Mouse (Mus musculus) right cerebral cortex, postnatal 25 days (tissue): ENCODE measurements at regions not wholly inside any gene's neighbourhood (a gene's known extent, or its start where the extent isn't known, plus 50 kb on each side); places are given as distances from the start of the nearest gene placed in this dataset.
A peak's percentile ranks its signal among the peaks of the same experiment; 100 is the strongest.

Experiments used
- DNase-seq: peaks from one replicate; pipeline ENCODE4 v3.0.0; 2022

DNA sequence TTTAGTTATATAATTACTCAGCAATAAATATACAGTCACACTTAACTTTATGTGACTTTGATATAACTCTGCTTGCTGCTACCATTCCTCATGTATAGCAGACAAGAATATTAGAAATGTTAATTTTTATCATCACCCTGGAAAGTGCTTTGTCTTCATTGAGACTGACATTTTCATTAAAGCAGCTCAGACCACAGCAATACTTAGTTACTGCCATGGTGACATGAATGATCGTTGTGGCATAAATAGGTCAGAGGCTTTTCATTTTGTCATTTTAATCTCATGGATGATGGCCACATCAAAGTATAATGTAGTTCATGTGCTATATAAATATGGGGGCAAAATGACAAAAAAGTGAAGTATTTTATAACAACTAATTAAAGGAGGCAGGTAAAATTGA, 498.1 kb downstream of the Slc22a22 start:
- DNase-seq = no peak

DNA sequence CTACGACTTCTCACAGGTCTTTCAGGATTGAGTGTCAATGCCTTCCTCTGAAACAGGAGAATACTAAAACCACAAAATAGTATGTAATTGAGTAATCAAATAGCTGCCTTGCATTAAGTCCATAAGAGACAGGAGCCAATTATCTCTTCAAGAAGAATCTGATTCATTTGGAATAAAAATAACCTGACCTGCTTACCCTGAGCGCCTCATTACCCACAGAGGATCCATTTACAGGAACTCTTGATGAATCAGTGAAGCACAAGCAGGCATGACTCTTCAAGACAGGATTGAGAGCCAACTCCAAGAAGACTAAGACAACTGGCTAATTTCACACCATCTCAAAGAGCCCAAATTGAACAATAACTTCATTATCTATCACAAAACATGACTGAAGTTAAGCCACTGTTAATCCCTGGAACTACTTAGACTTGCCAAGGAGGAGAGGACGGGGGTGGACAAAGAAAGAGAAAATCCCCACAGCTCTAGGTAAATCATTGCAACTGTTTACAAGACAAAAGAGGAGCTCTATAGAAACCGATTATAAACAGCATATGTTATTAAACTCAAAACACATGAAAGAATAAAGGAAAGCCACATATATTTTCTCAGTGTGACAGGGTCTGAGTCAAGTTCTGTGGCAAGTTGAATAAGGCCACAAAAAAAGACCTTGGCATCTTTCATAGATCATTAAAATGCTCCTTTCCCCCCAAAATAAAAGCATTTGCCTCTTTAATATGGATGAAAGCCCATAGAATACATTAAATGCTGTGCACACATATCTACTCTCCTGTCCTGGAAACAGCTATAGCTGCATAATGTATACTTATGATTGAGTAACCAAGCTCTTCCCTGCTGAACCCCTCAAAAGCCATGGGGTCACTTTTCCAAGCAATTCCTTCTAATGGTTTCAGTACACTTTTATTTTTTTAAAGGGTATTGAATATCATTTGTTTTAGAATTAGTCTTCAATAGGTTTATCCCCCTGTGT, 501.7 kb downstream of the Slc22a22 start:
- no peak for DNase-seq

DNA sequence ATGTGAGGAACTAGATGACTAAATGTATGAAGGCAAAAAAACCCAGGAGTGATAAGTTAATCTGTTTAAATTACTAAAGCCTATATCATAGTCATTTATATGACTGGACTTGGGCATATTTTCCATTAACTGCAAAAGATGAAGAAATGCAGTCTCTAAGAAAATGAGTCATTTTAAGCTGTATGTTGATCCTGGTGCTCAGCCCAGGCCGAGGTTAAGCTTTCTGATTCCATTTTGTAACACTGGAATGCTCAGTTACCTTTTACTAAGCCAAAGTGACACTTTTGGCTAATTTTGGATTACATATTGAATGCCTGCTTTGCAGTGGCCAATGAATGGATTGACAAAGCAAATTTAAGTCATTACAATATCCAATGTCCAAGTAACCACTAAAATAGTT, 507.3 kb downstream of the Slc22a22 start:
- no peak for DNase-seq

DNA sequence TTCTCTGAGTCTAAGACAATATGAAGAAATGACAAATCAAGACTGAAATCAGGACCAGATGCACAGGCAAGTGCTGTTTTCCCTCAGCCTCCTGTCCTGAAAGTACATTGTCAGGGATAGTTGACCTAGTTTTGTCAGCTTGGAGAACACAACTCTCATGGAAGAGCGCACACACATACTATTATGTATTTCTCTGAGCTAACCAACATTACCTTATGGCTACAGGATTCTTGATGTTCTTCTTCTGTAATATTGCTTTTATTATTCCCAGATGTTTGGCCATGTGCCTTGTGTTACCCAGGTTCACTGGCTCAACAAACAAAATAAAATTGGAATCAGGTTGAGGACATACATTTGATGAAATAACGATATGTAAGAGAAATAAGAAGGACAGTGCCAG, 521.1 kb downstream of the Slc22a22 start:
- no peak for DNase-seq

DNA sequence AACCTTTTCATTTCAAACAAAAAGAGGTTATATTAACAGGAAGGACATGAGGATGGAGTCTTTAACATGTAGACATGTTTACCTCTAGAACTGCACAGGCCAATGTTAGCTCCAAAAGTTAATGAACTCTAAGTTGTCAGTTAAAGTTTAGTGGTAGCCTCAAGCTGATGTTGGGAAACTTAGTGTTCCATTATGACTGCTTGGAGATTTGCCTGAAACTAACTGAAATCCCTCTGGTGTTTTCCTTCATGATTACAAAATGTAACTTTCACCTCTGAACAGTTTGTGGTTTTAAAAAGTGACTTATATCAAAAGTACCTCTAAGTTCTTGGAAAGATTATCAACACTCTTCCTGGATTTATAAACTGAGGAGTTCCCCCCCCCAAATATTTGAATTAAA, 525.2 kb downstream of the Slc22a22 start:
- no peak for DNase-seq

DNA sequence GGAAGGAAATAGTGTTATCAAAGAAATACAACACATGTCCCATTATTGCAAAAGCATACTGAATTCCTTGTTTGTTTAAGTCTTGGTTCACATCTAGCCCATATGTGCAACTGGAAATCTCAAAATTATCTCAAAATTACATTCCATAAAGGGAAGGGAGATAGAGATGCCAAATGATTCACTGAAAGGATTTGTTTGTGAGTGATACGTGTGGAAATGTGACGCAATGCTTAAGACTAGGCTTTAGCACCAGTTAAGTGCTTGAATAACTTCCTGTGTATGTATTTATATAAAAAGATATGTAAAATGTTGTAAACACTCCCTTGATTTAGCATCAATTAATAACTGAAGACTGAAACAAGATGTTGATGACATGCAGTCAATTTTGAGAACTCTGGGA, 526.6 kb downstream of the Slc22a22 start:
- DNase-seq = no peak

DNA sequence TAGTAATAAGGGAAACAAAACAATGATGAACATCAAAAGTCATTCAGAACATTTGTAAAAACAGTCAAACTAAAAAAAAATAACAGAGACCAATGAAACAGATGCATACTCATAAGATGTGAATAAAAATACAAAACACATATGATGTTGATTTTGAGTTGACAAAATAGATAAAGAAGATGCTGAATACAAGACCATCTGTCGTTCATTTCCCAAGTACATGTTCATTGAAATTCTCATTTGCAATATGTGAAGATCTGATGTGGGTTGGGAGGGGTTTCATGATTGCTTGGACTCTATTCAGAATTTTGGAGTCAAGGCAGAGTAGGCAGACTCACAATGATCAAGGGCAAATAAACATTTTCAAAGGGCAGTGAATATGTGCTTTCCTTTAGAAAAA, 536.5 kb downstream of the Slc22a22 start:
- DNase-seq = no peak

DNA sequence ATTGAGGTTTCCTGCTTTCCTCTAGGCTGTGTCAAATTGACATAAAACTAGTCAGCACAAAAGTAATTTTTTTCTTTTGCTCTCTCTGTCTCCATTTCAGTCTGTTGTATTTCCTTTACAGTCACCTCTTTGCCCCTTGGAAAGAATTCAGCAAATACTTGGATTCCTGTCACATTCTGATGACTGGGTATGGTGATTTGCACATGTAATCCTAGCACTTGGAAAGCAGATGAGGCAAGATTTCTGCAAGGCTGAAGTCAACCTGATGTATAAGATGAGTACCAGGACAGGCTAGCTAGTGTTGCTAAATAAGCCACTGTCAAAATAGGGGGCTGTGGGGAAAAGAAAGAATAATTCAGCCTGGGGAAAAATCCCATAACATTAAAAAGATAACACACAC, 580.9 kb downstream of the Slc22a22 start:
- no peak for DNase-seq

DNA sequence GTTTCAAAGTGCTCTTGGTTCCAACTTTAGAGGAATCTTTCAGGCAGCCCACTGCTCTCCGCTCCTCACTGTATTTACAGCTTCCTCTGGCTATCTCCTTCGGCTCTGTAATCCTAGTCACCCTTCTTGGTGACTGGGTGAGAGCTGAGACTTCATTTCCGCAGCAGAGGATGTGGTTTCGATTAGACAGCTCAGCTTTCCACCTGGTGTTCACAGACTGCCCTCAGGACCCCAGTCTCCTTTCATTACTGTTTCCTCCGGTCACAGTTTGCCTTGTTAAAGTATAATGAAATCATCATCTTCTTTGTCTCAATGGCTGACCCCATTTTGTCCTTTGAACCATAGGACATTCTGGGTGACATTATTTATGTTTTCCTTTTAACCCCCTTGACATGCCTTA, 595.9 kb downstream of the Slc22a22 start:
- no peak for DNase-seq

DNA sequence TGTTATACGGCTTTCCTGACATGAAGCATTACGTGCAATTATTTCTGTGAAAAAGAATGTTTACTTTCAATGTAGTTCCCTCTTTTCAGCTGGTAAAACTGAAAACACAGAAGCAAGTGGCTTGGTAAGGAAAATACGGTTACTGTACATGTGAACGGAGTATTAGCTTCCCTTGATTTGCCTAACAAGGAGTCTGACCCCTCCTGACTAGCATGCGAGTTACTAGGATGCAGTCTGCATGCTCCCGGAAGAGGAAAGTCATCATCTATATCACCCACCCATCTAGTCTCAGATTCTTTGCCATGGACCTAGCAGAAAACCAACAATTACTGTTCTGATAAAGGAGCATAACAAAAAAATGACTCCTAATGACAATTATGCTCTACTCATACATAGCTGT, 611.5 kb downstream of the Slc22a22 start:
- DNase-seq = no peak

DNA sequence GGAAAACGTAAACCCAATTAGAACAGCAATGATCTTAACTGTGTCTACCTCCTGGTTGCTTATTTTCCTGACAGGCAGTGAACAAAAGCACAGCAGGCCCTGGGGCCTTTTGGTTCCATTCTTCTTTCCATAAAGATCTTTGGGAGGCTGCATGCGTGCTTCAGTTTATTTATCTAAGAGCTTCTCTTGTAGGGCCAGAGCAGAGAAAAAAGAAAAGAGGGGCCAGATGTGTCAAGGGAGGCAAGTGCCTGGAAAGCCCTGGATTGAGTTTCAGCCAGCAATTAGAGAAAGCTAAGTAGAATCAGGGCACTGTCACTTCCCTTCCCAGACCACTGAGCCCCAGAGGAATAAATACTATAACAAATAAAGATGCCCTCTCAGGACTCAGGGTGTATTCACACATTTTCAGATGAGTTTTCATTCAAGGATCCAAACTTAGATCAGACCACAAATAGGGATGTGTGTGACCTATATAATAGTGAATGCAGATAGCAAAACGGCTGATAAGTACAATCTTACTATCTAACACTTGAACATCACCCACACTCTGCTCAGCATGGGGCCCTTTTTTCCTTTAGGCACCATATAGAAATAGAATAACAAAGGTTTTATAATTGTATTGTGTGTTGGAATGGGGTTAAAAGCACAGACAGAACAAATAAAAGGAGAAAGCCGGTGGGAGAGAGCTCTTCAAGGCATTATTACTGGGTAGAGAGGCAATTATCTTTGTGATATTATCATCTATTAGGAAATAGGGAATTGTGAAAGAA, 612.2 kb downstream of the Slc22a22 start:
- no peak for DNase-seq

DNA sequence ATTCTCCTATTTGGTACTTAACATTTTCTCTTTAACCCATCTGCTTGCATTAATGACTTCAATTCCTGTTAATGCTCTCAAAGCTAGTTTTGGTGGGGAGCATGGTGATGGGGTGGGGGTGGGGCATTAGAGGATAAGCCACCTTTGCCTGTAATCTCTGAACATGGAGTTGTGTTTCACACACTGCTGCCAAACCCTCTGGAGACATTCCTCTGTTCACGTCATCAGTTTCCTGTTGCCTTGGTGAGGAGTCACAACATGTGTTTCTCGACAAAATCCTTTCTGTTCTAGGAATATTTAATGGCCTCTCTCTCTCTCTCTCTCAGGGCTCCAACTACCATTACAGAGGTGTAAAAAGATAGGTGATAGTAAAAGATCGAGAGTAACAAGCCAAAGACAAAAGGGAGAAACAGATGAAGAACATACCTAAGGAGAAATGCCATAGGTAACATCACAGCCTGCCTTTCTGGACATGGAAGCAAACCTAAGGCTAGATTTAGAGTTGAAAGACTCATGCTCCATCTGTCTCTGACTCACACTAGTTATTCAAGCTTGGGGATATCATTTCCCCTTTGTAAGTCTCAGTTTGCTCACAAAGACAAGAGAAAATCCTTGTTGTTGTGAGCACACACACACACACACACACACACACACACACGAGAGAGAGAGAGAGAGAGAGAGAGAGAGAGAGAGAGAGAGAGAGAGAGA, 618.6 kb downstream of the Slc22a22 start:
- no peak for DNase-seq

DNA sequence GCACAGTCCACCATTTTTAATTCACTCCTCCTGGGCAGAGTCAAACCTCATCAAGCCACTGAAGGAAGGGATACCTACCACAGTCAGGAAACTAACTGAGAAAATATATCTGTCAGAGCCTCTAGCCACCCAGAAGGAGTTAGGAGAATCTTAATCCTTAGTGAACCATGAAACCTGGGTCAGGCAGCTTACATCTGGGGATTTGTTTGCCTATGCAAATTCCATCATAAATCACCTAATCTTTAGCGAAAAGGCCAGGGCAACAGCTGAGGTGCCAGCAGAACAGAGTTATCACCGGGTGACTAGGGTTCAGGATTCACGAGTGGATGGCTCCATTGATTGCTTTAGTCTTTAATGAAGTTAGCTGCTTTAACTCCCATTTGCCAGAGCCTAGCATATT, 619.3 kb downstream of the Slc22a22 start:
- DNase-seq = no peak

DNA sequence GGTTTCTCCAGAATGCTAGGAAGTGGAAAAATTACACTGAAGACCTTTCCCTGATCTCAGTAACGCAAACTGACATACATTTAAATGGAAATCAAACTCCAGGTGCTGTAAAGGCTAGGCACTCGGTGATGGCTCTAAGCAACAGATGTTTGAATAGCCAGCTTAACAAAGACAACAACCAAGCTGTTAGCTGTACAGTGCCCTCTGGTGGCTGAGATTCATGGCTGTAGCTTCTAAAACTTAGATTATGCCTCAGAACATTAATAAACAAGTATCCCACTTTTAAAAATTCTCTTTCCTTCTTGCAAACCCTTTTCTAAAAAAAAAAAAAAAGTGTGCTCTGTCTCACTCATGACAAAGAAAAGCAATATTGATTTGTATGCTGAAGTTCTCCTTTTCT, 621.4 kb downstream of the Slc22a22 start:
- DNase-seq = peak; percentile 18

DNA sequence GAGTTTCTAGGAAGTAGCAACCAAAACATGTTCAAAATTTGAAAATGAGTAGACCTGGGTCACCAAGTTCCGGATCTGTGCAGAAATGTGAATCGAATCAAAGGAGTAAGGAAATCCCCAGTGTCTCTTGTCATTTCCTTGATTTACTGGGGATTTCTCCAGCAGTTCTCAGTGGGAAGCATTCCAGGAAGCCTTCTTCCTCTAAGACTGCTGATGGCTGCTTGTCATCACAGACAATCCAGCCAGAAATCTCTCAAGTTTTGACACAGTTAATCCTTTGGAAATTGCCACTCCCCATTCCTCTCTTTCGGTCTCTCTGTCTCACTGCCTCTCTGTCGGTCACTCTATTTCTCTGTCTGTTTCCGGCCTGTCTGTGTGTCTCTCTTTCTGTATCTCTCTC, 624.3 kb downstream of the Slc22a22 start:
- no peak for DNase-seq

DNA sequence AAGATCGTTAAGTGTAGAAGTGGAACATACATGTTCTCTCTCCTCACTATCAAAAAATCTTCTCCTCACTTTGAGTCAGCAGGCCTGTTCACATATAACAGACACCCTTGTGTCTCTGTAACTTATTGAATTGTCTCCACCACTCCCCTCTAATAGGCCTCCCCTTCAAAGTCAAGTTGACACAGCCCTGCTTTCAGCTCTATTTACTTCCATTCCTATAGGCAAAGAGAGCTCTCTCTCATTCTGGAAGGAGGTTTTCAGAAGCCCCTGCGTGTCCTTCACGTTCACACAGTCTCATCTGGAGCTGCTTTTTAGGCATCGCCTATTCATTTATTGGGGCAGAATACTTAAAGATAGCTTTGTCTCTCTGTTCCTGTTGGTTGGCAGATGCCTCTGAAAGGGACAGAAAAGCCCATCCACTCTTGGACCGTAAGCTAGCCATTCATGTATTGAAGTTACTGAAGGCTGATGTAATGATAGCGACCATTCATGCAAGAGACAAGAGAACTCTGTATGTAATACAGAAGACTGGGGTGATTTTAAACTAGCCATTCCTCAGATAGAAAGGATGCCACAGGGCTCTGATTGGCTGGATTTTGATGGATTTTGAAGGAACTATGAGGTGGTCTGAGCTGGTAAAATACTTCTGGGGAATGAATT, 629.8 kb downstream of the Slc22a22 start:
- no peak for DNase-seq

DNA sequence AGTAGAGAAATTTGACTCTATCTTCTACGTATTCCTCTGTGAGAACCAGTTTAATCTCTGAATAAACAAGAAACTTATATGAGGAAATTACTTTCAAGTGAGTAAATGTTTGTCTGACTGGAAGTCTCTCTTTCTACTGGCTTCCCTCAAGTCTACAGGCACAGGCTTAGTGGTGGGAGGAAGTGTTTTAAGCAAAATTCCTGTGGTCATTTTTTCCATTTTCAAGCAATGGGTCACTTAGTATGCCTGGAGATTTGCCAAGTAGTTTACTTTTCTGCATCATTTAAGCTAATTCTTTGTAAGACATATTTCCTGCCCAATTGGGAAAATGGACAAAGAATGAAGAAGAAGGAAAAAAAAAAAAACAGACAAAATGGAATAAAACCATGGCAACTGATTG, 632.9 kb downstream of the Slc22a22 start:
- DNase-seq = no peak

DNA sequence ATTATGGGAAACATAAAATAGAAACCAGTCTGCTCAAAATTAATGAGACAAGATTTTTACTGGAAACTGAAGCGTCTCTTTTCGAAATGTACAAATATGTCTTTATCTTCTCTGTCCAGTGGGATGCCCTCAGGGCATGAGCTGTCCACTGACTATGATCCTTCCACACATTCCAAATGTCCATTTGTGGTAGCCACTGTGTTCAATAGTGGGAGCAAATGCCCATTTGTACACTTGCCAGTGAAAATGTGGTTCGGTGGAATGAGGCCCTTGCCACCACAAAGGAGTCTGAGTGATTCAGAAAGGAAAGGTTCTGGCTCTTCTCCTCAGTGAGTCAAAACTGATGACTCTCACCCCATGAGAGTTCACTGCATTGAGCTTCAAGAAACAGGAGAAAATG, 635.9 kb downstream of the Slc22a22 start:
- DNase-seq = no peak

DNA sequence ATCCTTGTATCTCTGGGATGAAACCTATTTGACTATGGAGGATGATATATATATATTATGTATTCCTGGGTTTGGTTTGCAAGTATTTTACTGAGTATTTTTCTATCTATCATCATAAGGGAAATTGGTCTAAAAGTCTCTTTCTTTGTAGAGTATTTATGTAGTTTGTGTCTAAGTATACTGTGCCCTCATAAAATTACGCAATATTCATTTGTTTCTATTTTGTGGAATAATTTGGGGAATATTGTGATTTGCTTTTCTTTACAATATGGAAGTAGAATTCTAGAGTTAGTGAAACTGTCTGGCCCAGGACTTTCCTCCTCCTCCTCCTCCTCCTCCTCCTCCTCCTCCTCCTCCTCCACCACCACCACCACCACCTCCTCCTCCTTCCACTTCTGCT, 640.1 kb downstream of the Slc22a22 start:
- no peak for DNase-seq

DNA sequence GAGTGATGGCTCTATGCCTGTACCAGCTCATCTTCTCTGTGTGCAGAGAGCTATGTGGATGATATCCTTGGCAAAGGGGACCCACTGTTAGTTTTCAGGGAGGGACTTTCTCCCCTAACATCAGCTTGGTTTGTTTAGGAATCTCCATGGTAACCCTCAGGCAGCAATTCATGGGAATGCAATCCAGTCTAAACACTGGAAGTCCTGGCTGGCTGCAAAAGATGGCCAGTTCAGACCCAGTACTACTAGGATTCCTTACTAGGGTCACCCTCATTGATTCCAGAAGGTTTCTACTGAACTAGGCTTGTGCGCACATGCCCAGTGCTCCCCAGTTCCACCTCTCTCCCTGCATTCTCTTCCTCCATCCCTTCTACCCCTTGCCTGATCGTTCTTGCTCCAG, 642.8 kb downstream of the Slc22a22 start:
- no peak for DNase-seq

DNA sequence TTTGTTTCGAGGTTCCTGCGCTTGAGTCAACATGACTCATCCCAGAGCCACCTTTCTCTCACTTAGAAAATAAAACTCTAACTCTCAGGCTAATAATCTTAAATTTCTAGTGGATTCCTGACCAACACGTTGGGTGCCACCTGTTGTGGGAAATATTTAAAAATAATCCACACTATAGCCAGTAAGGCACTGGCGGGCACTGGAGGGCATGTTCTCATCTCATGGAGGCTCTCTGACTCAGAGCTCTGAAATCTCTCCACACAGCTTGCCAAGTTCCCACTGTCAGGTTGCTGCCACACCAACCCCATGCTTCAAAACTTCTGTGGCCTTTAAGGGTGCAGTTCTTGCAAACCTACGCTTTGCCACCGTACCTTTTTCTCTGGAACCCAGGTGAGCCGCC, 644.8 kb downstream of the Slc22a22 start:
- no peak for DNase-seq

DNA sequence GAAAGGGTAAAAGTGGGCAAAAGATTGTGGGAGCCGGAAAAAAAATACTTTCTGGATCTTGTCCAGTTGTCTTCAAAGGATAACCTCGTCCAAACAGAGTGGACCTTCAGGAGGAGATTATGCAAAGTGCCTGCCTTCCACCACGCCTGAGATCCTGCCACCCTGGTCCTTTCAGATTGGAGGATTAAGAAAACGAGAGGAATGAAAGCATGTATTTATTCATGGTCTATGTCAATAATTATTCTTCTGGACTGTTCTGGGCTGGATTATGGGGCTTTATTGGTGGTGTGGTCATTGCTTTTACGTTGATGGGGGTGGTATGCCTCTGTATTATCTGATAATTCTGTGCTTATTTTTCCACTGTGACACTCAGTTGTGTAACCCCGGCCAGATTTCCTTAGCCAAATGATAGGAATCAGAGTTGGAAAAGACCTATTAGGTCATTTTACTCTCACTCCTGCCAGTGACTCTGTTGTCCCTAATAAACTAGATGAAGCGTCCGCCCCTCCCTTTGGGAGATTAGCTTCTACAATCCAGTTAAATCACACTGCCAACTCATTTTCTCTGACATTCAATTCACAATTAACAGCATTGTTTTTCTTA, 656.3 kb downstream of the Slc22a22 start:
- no peak for DNase-seq
